Mouse (Mus musculus) megakaryocyte, embryonic 14.5 days (primary cell): ENCODE measurements around the gene Proca1.

Experiments used
- FLI1 ChIP-seq: IDR thresholded peaks from 2 replicates; pipeline ENCODE4 v1.6.1; 2012; ENCODE audit warnings: low read length, inconsistent platforms, mixed read lengths
- GATA1 ChIP-seq: IDR thresholded peaks from 3 replicates; pipeline ENCODE4 v1.6.1; 2012; ENCODE audit warnings: mixed read lengths, low read length, inconsistent platforms, borderline replicate concordance

DNA sequence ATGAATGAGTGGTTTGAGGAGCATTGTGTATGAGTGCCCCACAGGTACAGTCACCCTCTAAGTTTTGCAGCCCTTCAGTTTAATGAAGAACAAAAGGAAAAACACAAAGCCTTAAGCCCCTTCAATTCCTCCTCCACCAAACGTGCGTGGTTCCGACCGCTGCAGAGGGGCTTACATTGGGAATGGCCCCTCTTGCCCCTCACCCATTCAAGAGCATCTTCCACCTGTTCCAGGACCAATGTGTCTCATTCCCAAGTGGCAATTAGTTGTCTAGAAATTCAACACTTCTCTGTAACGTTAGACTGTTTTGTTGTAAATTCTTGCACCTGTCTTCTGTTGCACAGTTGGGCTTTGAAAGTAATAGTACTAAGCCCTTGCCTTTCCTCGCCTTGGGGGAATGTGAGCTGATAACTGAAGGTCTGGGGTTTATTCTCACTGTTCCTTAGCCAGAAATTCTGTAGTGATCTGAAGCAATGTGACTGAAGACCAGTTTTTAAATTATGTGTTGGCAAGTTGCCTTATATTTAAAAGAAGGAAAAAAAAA lies 37.0 kb upstream of the Proca1 start:
- TF ChIP-seq GATA1: no peak
- TF ChIP-seq FLI1: no peak
